Mouse (Mus musculus): Measurements from ENCODE around the gene Sbk1. TPM values are rescaled to one million over a fixed set of nuclear protein-coding genes. Genes with fewer than 3 reads are reported as not detected.
"Not testable (repeated sequence)": the region's sequence is repeated elsewhere in the genome, so short reads cannot be mapped to it uniquely, and the experiment has no call there.

Gene Sbk1
- total and polyA plus RNA-seq, 2 experiments from 2014 or later, result 161 to 530 TPM

DNA sequence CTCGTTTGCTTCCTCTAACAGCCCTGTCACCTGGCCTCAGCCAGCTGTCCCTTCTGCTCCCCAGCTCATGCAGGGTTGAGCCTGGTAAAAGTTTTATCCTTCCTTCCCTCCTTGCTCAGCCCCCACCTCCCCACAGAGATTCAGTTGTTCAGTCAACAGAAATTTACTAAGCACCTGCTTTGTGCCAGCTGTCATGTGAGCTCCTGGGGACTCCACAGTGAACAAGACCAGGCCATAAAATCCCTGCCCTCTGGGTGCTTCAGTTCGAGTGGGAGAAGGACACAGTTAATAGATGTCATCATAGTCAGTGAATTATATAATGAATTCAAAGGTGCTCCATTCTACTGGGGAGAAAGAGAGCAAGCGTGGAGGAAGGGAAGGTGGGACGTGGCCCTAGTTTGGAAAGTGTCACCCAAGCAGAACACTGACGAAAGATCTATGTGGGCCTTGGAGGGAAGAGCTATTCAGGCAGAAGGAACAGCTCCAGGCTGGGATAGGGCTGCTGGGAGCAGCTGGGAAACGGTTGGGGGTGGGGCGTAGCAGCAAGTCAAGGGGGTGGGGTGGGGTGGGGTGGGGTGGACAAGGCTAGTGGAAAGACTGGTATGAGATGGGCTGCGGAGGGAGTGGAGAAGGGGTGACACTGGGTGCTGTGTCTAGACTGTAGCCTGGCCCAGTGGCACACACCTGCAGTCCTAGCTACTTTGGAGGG lies 7.5 kb downstream of the Sbk1 start:
- H3K4me2 ChIP-seq (ENCODE audit: low read depth, low read length), result no peak overlapping the region
- no peaks in the 10 kb centered on the region for H3K27me3 ChIP-seq (ENCODE audit: insufficient read depth, low read length)
- H3K9me3 ChIP-seq (ENCODE audit: low read length), result no peaks in the 10 kb centered on the region
- H3K4me3 ChIP-seq (ENCODE audit: low read length), result no peak overlapping the region
- peaks cover 35% of the 10 kb centered on the region for H3K4me1 ChIP-seq (ENCODE audit: insufficient read depth, low read length)
- no peak for TF ChIP-seq CTCF (IDR thresholded peaks at IDR 0.05; ENCODE audit: low read depth)
- ATAC-seq, result no peak
- H3K27ac ChIP-seq, result no peak overlapping the region
- no peak overlapping the region for H3K9ac ChIP-seq (replicated peaks; ENCODE audit: low read length)
- H3K36me3 ChIP-seq (ENCODE audit: insufficient read depth, low read length), result no peaks in the 10 kb centered on the region; the same call in 1 of the 2 replicates
- no peak for DNase-seq (ENCODE audit: low spot score)
- WGBS, result 54% methylated on average over 8 of the region's 8 CpGs

- Histone ChIP-seq H3K27me3 (ENCODE audit: insufficient read depth, low read length) (no peaks in the 10 kb centered on the region), H3K27ac (no peak overlapping the region), H3K4me3 (ENCODE audit: low read length) (no peak overlapping the region), H3K9ac (replicated peaks; ENCODE audit: low read length) (no peak overlapping the region), H3K9me3 (ENCODE audit: low read length) (no peaks in the 10 kb centered on the region), H3K4me2 (ENCODE audit: low read depth, low read length) (no peak overlapping the region), H3K4me1 (ENCODE audit: insufficient read depth, low read length) (peaks cover 34% of the 10 kb centered on the region), H3K36me3 (ENCODE audit: insufficient read depth, low read length) (no peaks in the 10 kb centered on the region; the same call in 1 of the 2 replicates)
- DNase-seq (ENCODE audit: low spot score) (no peak), ATAC-seq (no peak)
- TF ChIP-seq CTCF (IDR thresholded peaks at IDR 0.05; ENCODE audit: low read depth), result no peak
- 59% methylated on average over 6 of the region's 6 CpGs for WGBS
These were observed 8.3 kb downstream of the Sbk1 start for GRCm38 (mm10) chr7:126280696-126281095.

DNA sequence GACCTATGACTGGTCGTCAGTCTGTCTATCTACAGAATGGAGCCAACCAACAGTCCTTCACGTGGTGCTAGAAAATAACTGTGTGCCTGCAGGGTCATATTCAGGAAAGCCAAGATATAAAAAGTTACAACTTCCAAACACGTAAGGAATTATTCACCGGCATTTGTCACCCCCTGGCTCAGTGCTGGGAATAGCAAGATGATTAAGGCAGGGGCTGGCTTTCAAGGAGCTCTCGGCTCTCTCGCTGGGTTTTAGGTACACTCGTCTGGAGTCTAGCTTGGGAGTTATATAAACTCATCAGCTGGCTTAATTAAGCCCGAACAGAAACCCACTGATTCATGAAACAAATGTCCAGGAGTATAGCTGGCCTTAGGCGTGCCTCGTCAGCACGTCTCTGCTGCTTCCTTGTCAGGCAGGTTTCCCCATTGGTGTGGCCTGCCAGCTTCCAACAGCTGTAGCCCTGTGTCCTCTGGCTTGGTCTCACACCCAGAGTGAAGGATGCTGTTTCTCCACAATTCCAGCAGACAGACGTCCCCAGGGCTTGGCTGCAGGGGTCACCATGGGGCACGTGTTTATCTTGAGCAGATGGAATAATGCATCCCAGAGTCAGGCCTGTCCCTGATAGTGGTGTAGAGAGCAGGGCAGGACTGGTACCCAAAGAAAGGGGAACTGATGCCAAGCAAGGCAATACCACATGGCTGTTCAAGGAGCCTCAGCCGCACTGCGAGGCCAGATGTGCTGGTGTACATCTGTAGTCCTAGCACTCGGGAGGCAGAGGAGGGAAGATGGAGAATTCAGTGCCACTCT lies 9.7 kb downstream of the Sbk1 start:
- no peaks in the 10 kb centered on the region for H3K9me3 ChIP-seq (ENCODE audit: low read length)
- H3K27me3 ChIP-seq (ENCODE audit: insufficient read depth, low read length), result no peaks in the 10 kb centered on the region
- H3K4me2 ChIP-seq (ENCODE audit: low read depth, low read length), result no peak overlapping the region
- TF ChIP-seq CTCF (IDR thresholded peaks at IDR 0.05; ENCODE audit: low read depth), result no peak
- no peak overlapping the region for H3K27ac ChIP-seq
- DNase-seq (ENCODE audit: low spot score) (no peak), ATAC-seq (no peak)
- peaks cover 21% of the 10 kb centered on the region for H3K4me1 ChIP-seq (ENCODE audit: insufficient read depth, low read length)
- WGBS, result 69% methylated on average over 16 of the region's 16 CpGs
- no peak overlapping the region for H3K4me3 ChIP-seq (ENCODE audit: low read length)
- no peak overlapping the region for H3K9ac ChIP-seq (replicated peaks; ENCODE audit: low read length)
- no peaks in the 10 kb centered on the region for H3K36me3 ChIP-seq (ENCODE audit: insufficient read depth, low read length)

DNA sequence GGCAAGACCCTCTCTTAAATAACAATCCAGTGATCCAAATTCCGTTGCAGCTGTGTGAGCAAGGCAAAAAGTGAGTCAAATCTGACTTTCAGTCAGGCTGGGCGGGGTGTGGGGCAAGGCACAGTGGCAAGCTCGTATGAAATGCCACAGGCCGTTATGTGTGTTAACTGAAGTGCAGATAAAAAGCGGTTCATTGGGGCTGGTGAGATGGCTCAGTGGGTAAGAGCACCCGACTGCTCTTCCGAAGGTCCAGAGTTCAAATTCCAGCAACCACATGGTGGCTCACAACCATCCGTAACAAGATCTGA lies 10.2 kb downstream of the Sbk1 start:
- not testable (repeated sequence) for H3K4me2 ChIP-seq (ENCODE audit: low read depth, low read length); ATAC-seq; H3K27me3 ChIP-seq (ENCODE audit: insufficient read depth, low read length); H3K9ac ChIP-seq (replicated peaks; ENCODE audit: low read length); H3K27ac ChIP-seq; DNase-seq (ENCODE audit: low spot score); H3K4me3 ChIP-seq (ENCODE audit: low read length); H3K9me3 ChIP-seq (ENCODE audit: low read length); H3K36me3 ChIP-seq (ENCODE audit: insufficient read depth, low read length)
- 87% methylated on average over 7 of the region's 8 CpGs for WGBS
- peaks cover 20% of the 10 kb centered on the region for H3K4me1 ChIP-seq (ENCODE audit: insufficient read depth, low read length)

GRCm38 (mm10) chr7:126284021-126284420 lies 11.6 kb downstream of the Sbk1 start:
- 89% methylated on average over 5 of the region's 5 CpGs for WGBS
- ATAC-seq (no peak), DNase-seq (ENCODE audit: low spot score) (no peak)
- H3K27ac ChIP-seq, result no peak overlapping the region
- H3K4me2 ChIP-seq (ENCODE audit: low read depth, low read length), result no peak overlapping the region
- H3K9ac ChIP-seq (replicated peaks; ENCODE audit: low read length), result no peak overlapping the region
- H3K9me3 ChIP-seq (ENCODE audit: low read length), result no peaks in the 10 kb centered on the region
- no peak for TF ChIP-seq CTCF (IDR thresholded peaks at IDR 0.05; ENCODE audit: low read depth)
- no peaks in the 10 kb centered on the region for H3K27me3 ChIP-seq (ENCODE audit: insufficient read depth, low read length)
- H3K36me3 ChIP-seq (ENCODE audit: insufficient read depth, low read length), result no peaks in the 10 kb centered on the region
- peaks cover 13% of the 10 kb centered on the region; the same call in 1 of the 2 replicates for H3K4me1 ChIP-seq (ENCODE audit: insufficient read depth, low read length)
- no peak overlapping the region for H3K4me3 ChIP-seq (ENCODE audit: low read length)

- no peak overlapping the region for H3K4me2 ChIP-seq (ENCODE audit: low read depth, low read length)
- 77% methylated on average over 4 of the region's 4 CpGs for WGBS
- no peaks in the 10 kb centered on the region for H3K27me3 ChIP-seq (ENCODE audit: insufficient read depth, low read length)
- H3K4me1 ChIP-seq (ENCODE audit: insufficient read depth, low read length), result peaks cover 13% of the 10 kb centered on the region; the same call in 1 of the 2 replicates
- H3K36me3 ChIP-seq (ENCODE audit: insufficient read depth, low read length), result no peaks in the 10 kb centered on the region
- no peak overlapping the region for H3K4me3 ChIP-seq (ENCODE audit: low read length)
- no peak for DNase-seq (ENCODE audit: low spot score)
- no peak overlapping the region for H3K9ac ChIP-seq (replicated peaks; ENCODE audit: low read length)
- no peak for ATAC-seq
- H3K27ac ChIP-seq, result no peak overlapping the region
- no peaks in the 10 kb centered on the region for H3K9me3 ChIP-seq (ENCODE audit: low read length)
- no peak for TF ChIP-seq CTCF (IDR thresholded peaks at IDR 0.05; ENCODE audit: low read depth)
These were observed 12.0 kb downstream of the Sbk1 start for GRCm38 (mm10) chr7:126284441-126284840.

GRCm38 (mm10) chr7:126284865-126285264 lies 12.4 kb downstream of the Sbk1 start:
- Histone ChIP-seq H3K4me3 (ENCODE audit: low read length) (no peak overlapping the region), H3K27ac (0 out of 2 replicates have a peak overlapping the region, but pooled peaks have one; percentile 22), H3K27me3 (ENCODE audit: insufficient read depth, low read length) (no peaks in the 10 kb centered on the region), H3K9me3 (ENCODE audit: low read length) (no peaks in the 10 kb centered on the region), H3K4me1 (ENCODE audit: insufficient read depth, low read length) (peaks cover 13% of the 10 kb centered on the region; the same call in 1 of the 2 replicates), H3K4me2 (ENCODE audit: low read depth, low read length) (no peak overlapping the region), H3K9ac (replicated peaks; ENCODE audit: low read length) (no peak overlapping the region), H3K36me3 (ENCODE audit: insufficient read depth, low read length) (no peaks in the 10 kb centered on the region)
- no peak for TF ChIP-seq CTCF (IDR thresholded peaks at IDR 0.05; ENCODE audit: low read depth)
- no peak for DNase-seq (ENCODE audit: low spot score)
- ATAC-seq, result no peak; the same call in 1 of the 2 replicates
- 49% methylated on average over 4 of the region's 4 CpGs for WGBS
